Mouse (Mus musculus): ENCODE results near the gene Cbr3.
"Not testable (repeated sequence)": the region's sequence is repeated elsewhere in the genome, so short reads cannot be mapped to it uniquely, and the experiment has no call there.

Cbr3 gene

GRCm38 (mm10) chr16:93682689-93683507 is at the start of gene Cbr3:
Gene Cbr3 (plus strand): TSS chr16:93683215.
- peak; percentile 56 for DNase-seq

DNA sequence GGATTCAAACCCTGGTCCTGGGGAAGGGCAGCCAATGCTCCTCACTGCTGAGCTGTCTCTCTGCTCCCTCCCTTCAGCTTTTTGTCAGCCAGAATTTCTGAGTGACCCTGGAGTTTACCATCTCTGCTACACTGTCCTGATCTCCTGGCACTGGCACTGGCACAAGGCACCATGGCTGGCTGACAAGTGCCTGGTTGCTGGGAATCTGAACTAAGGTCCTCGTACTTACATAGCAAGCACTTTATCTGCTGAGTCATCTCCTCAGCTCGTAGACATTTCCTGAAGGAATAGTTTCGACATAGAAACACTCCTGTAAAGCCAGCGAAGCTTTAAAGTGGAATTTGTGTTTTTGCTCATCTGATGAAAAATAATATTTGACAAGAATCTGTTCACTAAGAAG is 39.0 kb upstream of the Cbr3 start:
- no peak for DNase-seq

GRCm38 (mm10) chr16:93648441-93649183 is 34.4 kb upstream of the Cbr3 start:
- DNase-seq: no peak

DNA sequence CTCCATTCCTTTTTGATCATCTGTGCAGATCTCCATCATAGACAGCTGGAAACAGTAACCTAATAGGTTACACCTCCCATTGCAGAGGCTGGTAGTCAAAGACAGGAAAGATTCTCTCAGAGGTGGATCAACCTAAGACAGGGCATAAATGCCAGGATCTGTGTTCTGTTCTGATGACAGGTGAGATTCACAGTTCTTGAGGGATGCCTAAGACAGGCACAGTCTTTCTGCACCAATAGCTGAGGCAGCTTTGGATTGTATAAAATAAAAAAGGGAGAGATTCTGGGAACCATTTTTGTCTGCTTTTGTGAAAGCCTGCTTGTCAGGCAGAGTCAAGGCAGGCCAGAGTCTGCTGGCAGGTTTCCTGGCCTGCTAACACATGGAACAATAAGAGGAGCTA is 15.0 kb upstream of the Cbr3 start:
- DNase-seq: no peak

DNA sequence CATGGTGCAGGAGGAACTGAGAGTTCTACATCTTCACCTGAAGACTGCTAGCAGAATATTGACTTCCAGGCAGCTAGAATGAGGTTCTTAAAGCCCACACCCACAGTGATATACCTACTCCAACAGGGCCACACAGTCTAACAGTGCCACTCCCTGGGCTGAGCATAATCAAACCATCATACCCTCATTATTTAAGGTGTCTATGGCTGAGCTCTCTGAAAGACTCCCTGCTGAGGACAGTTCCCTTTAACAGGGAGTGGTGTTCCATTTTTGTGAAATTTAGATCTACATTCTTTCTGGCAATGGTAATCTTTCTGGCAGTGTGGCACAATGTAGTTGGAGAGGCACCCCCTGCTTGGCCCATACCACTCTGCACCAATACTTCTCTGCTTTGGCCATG is 13.5 kb upstream of the Cbr3 start:
- no peak for DNase-seq

GRCm38 (mm10) chr16:93670466-93670865 is 12.5 kb upstream of the Cbr3 start:
- not testable (repeated sequence) for DNase-seq

DNA sequence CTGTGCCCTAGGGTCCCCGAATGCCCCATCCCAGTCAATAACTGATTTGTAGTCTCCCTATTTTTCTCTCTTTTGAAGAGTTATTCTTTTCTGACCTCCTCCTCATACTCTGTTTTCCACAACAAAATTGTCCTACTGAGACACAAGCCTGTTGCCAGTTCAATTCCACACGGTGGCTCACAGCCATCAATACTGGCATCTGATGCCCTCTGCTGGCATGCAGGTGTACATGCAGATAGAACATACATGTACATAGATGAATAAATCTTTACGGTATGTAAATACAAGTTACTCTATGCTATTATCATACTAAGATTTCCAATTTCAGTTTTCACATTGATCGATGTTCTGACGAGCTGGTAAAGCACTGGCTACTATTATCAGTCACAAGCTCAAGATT is 12.0 kb upstream of the Cbr3 start:
- DNase-seq: no peak

DNA sequence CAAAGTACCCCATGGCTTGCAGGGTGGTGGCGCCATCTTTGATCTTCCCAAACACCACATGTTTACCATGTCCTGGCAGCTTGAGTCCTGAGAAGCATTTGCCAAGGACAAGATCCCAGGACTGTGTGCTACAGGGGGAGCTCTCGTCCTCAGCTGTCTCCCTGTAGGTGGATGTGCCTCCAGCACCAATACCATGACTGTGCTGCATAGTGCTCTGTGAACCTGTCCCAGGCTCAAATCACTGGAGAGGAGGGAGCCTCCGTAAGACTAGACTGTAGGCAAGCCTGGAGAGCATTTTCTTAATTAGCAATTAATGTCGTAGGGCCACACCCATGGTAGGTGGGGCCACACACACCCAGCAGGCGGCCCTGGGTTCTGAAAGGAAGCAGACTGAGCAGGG is 6.6 kb upstream of the Cbr3 start:
- no peak for DNase-seq

DNA sequence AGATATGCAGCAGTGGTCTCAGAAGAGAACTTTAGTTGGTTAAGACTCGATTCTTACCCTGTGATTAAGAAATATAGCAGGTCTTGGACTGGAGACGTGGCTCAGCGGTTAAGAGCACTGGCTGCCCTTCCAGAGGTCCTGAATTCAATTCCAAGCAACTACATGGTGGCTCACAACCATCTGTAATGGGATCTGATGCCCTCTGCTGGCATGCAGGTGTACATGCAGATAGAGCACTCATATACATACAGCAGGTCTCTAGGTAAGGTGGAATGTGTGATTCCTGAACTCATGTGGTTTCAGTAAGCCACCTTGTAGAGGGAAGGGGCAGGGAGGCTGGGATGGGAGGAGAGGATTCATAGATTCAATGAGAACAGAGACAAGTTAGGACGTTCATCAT is 4.8 kb upstream of the Cbr3 start:
- no peak for DNase-seq

DNA sequence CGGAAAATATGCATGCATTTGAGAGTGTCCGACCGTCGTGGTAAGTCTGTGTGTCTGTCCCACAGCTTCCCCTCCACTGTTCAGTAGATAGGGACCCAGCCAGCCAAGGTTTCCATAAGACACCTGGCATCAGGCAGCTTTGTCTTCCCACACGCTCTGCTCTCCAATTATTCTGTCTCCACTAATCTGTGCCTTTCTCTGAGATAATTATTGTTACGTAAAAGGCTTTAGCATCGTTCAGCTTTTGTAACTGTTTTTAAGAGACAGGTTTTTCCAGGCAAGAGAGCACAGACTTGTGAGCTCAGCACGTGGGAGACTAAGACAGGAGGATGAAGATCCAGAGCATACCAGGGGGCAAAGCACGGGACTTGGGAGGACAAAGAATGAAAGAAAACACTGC is 3.9 kb upstream of the Cbr3 start:
- DNase-seq: no peak

- DNase-seq: no peak
These were observed 793 bp upstream of the Cbr3 start for GRCm38 (mm10) chr16:93682156-93682688.

DNA sequence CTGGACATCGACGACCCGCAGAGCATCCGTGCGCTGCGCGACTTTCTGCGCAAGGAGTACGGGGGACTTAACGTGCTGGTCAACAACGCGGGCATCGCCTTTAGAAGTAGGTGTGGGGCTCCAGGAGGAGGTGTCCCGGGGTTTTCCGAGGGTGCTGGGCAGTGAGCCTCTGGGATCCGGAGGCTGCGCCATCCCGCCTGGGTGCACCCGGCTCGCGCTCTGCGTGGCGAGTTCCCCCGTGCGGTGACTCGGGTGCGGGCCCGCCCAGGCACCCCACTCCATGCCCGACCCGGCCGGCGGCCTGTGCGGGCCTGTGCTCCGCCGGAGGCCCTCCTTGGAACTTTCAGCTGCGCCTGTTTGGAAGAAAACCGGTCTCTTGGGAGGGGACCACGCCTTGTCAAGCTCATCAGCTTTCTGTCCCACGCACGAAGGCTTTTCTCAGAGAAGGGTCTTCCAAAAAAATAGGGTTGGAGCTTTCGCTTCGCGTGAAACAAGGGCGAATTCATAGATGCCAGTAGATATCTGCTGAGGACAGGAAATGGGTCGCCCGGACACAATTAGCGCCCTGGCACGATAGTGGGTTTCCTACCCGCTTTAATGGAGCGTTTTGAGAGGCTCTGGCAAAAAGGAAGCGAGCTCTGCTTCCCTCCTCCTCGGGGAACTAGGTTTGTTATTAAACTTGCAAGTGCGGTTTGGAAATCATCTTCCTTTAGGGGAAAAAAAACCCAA is 657 bp downstream of the Cbr3 start:
- peak; percentile 9 for DNase-seq

- DNase-seq: no peak
These were observed 1.4 kb downstream of the Cbr3 start for GRCm38 (mm10) chr16:93684441-93684840.

DNA sequence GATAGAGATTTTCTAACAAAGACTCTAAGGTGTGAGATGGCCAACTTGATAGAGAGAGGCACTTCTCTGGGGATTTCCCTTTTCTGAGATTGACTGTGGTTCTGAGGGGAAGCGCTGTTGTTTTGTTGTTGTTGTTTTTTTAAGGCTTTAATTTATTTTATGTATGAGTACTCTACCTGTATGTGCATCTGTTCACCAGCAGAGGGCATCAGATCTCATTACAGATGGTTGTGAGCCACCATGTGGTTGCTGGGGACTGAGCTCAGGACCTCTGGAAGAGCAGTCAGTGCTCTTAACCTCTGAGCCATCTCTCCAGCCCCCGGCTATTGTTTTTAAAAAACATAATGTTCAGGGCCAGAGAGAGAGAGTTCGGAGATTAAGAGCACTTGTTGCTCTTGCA is 2.8 kb downstream of the Cbr3 start:
- DNase-seq: not testable (repeated sequence)

DNA sequence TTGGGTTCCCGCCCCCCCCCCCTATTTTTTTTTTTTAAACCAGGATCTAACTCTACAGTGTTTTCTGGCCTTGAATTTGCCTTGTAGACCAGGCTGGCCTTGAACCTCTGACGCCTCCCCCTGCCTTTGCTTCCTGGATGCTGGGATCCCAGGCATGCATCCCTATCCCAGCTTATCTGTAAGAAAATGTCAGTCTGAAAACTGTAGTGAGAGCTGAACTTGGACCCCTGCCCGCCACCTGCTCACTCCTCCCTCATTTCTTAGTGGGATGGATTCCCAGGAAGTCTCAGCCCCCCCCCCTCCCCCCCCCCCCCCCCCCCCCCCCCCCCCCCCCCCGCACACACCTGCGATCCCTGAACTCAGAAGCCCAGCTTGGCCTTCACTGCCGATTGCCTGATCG is 3.4 kb downstream of the Cbr3 start:
- DNase-seq: no peak

DNA sequence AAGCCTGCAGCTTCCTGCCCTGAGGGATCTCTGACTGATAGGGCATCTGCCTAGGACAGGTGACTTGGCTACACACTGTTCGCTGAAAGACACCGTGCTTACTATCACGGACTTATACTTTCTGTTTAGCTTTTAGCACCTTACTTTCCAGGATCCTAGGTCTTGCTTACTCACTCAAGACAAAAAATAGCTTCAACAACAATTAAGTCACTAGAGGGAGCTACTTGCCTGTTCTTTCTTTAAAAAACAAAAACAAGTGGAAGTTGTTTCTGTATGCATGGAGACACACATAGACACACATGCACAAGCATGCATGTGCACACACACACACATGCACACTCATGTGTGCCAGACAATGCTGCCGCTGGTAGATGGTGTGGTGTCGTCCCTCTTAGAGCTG is 3.9 kb downstream of the Cbr3 start:
- peak; percentile 7 for DNase-seq

- no peak for DNase-seq
These were observed 8.3 kb downstream of the Cbr3 start for GRCm38 (mm10) chr16:93691206-93691841.

- DNase-seq: no peak
These were observed 9.7 kb downstream of the Cbr3 start for GRCm38 (mm10) chr16:93692744-93693143.

- DNase-seq: peak; percentile 13
These were observed 24.1 kb downstream of the Cbr3 start for GRCm38 (mm10) chr16:93707116-93707515.

DNA sequence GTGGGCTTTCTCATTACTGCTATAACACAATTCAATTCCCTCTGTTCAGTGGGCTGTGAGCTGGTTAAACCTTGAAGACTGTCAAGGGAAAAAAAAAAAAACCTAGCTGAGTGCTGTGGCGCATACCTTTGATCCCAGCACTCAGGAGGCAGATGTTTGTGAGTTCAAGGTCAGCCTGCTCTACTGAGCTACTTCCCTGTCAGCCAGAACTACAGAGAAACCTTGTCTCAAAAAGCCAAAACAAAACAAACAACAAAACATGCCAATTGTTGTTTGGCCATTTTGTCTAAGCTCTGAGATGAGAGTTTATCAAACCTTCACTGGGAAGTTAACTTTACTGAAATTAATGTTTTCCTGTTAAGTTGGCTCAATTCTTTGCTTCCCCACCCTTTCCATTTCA is 26.2 kb downstream of the Cbr3 start:
- no peak for DNase-seq

DNA sequence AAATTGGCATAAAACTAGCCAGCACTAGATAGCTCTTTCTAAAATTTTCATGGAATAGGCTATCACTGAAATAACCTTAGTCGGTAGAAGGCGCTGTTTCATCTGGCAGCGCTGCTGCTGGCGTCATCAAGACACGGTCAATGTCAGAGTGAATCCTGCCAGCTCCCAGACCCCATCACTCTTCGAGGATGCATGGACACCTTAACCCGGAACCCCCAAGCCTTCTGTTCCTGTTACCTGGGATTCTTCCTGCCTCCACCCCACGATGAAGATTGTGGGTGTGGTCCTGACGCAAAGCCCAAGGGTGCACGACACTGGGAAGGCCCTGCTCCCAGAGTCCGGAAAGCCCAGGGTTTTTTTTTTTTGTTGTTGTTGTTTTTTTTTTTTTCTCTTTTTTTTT is 27.9 kb downstream of the Cbr3 start:
- DNase-seq: peak; percentile 90

DNA sequence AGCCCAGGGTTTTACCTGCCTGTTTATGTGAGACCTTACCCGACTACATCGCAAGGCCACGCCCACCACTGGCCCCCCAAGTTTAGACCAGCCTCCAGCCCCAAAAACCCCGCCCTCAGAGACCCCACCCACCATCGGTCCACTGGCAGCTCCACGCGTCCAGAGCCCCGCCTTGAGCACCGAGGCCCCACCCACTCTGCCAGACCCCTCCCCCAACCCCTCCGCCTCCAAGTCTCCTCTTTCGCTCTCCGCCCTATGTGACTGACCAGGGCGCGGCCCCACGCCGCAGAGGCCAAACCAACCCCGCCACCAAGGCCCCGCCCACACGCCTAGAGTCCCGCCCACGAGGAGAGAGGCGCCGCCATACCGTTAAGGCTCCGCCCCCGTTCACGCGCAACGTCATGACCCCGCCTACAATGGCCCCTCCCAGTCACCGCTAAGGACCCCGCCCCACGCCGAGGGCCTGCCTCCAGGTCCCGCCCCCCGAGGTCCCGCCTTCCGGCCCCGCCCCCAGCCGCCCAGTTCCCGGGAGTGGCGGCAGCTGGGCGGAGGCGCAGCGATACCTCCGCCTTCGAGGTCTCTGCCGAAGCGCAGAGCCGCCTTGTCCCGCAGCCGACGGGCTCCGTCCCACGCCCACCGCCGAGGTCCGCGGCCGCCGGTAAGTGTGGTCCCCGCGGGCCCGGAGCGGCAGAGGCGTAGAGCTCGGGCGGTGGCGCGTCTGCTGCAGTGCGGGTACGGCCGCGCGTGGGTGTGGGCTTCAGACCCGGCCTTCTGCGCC is 28.6 kb downstream of the Cbr3 start, which contains the start of gene Dop1b:
Gene Dop1b, plus strand, starts transcription at position 494 of the 778 bp plus-strand sequence.
- DNase-seq: peak; percentile 98
